Mouse (Mus musculus) 3134 (cell line): ENCODE data around the gene Exph5.

ENCODE experiments used
- DNase-seq: peaks from one replicate; pipeline ENCODE4 v3.0.0-alpha.2; 2011; ENCODE audit warnings: low spot score; ENCODE audit not compliant: insufficient read length; ENCODE audit errors: extremely low read depth

Gene Exph5

DNA sequence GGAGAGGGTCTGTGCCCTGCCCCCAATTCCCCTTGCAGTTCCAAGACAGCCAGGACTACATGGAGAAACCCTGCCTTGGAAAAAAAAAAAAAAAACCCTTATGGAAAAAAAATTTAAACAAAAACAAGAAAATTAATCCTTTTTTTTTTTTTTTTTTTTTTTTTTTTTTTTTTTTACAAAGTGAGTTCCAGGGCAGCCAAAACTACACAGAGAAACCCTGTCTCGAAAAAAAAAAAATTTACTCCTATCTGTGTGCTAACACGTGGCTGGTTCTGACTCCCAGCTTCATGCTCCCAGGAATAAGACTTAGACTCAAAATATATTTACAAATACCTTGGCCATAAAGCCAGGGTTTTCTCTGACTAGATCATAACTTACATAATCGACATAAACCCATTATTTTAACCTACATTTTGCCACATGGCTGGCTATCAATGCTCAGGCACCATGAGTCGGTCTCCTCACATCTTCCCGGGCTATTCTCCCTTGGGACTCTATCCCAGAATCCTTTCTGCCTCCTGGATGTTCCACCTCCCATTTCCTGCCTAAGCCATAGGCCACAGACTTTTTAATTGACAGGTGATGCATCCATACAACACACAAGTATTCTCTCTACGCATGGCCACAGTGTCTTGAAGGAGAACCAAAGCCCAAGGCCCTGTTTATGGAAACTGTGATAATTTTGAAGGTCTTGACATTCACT, 102.7 kb downstream of the Exph5 start:
- peak; percentile 36 for DNase-seq

DNA sequence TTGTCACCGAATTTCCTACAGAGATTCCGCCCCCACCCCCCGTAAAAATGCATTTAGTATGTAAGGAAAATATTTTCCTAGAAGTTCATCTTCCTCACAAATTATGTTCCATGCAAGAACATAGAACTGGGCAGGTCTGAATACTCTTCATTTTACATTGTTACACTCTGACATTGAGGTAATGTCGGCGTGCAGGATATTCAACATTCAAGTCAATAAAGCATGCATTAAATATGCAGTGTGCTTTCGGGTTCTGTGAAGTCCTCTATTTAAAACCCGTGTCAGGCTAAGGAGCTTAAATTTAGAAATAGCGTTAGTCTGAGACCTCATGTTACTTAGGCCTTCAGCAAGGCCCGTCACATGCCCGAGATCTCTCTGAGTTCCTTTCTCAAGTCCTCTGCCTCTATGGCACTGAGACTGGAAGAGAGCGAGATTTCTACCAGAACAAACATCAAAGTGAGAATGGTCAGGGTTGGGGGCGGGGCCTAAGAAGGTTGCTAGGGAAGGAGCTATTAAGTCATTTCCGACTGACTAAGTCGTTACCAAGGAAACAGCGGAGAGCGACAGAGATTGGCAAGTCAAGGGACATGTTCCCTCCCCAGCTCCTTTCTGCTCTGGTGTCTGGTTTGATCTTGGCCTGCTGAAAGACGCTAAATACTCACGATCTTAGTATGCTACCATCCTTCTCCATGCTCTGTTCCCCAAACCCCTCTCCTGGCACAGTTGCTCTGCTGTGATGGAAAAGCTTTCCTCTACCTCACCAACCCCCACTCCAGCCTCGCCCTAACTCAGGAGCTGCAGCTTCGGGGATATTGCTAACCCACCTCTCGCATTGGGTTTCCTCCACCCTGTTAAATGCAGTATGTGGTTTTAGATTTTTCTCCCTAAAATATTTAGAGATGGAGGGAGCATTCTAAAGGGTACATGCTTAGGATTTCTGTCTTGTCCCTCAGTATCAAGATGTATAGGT, 103.6 kb downstream of the Exph5 start:
- no peak for DNase-seq

DNA sequence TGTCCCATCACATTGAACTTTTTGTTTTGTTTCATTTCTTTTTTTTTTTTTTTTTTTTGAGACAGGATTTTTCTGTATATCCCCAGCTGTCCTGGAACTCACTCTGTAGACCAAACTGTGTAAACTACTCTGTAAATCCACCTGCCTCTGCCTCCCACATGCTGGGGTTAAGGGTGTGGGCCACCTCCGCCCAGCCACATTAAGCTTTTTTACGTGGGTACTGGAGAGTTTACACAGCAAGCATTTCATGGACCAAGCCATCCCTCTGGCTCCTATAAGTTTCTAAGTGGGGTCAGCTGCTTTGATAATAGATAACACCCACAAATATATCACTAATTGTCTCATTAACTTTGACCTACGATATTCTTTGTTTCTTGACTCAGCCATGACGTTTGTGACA, 107.1 kb downstream of the Exph5 start:
- DNase-seq, result no peak

DNA sequence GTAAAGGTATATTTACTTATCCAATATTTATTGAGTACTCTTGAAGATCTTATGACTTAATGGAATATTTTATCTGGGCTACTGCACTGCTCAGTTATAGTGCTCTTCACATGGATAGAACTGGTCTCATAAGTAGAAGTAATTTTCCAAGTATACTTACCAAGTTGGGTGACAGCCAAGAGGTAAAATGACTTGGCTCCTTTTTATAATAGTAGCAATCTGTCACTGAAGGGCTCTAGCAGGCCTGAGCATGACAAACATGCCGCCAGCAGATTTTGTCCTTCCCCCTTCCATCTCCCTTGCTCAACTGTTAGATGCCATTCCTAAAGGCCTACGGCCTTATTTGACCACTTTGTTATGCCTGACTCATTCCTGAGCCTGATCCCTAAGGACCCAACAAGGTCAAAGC, 107.5 kb downstream of the Exph5 start:
- peak; percentile 20 for DNase-seq

DNA sequence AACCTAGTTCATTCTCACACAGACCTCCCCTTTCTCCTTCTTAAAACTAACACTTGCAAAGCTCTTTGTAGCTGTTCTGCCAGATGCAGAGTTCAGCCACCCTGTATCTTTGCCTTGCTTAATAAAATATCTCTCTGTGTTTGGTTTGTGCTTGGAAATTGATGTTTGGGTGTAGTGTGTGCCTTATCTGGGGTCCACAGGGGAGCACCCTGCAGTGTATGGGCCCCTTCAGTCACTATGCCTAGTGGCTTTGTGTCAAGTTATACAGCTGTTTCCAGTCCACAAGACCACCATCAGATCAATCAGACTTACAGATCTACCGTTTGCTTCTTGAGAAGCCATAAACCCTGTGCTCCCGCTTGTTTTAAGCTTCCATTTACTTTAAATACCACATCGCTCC, 108.0 kb downstream of the Exph5 start:
- no peak for DNase-seq

DNA sequence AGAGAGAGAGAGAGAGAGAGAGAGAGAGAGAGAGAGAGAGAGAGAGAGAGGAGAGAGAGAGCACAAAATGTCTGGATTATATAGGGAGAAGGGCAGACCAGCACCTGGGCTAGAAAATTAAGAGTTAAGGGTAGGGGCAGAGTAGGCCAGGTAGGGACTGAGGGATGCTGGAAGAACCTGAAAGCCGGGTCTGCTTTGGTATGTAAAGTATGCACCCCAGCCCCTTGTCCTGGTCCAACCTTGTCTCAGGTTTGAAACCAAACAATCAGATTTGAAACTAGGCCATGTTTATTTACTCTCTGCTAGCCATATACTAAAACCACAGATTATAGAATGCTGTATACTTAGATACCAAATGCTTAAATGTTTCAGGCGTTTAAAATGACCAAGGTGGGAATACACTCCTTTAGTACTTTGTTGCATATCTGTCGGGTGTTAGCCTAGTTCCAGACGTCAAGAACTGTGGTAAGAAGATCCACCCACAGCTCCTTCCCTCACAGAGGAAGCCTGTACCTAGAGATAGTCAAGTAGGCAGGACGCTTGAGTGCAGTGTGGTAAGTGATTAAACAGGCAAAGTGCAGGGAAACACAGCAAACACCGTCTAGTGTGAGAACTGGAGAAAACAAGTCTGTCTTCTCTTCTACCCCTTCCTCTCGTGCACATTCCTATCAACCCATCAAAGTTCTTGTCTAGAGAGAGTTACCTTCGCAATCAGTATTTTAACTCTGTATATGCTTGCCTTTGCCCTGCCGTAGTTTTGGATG, 120.8 kb downstream of the Exph5 start:
- no peak for DNase-seq

DNA sequence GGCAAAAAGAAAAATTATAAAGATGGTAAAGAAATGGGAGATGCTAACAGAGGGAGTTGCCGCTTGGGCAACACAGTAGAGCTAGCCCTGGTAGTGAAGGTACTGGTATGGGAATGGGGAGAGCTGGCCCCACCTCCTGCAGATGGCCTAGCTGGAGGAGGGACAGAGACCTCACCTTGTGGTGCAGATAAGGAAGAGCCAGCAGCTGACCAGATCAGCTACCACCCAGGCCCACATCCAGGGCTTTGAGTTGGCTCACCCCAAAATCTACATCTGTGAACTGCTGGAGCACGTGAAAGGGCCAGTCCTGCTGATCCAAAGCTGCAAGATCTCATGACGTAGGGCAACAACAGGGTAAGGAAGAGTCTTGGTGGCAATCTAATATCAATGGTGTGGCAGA, 125.3 kb downstream of the Exph5 start:
- DNase-seq, result no peak
